Comparison of ENCODE assay signal across 11 mouse cellular contexts in the genomic region with DNA sequence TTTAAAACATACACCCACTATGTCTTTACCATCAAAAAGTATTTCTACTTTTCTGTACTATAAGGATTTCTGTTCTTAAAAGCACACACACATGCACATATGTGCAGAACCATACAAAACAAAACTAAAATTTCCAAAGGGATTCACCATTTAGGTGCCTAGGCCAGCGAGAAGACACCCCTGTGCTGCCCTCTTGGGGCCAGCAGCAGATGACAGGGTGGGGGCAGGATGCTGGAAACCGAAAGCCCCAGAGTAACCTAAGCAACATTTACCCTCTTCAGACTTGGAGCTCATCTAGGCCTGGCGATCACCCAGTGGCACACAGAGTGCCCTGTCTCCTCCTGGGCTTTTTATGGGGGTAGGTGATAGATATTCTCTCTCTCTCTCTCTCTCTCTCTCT.
A peak's percentile ranks its signal among the peaks of the same experiment; 100 is the strongest.
DNase-seq lines count a peak whose midpoint lies in the region; ATAC-seq and TF ChIP-seq lines count a peak whose summit lies in the region.
"Had no signal": no experiment of that assay in that cellular context is flagged by ENCODE, and none has a peak within 500 bp of the region (broad histone marks: within the 10 kb centered on the region; RNA-seq: fewer than 3 reads in every experiment).

No protein-coding gene starts in this region.

- TF ChIP-seq CTCF in left cerebral cortex, adult 2 months (IDR thresholded peaks at IDR 0.05), result peak; percentile 55

- intact Hi-C loops in left cerebral cortex, adult 2 months (cut with DNase I), result no loop called here
- intact Hi-C loops in left cerebral cortex, postnatal 36 days (cut with DNase I), result no loop called here
- intact Hi-C loops in heart, postnatal 10 days (cut with DNase I), result loop anchor here (5.0 kb wide), 1 partner anchor 70 kb away; no protein-coding TSS in a partner anchor

- no peak overlapping the region for H3K4me3 ChIP-seq in left cerebral cortex, adult 2 months
- H3K4me3 ChIP-seq: myocyte; stomach, embryonic 15.5 days had no signal

- DNase-seq in left cerebral cortex, adult 2 months (ENCODE audit: extremely low spot score in 1 of 2, low spot score in 2 of 2), result no peak
- DNase-seq in left cerebral cortex, postnatal 36 days (ENCODE audit: low spot score in 2 of 2), result no peak
- peak; percentile 22 for DNase-seq in ES-CJ7 (ENCODE audit: low read depth, low spot score)
- DNase-seq in cerebellum, adult 9-10 months, result peak; percentile 35
- DNase-seq in lung, postnatal 14 days, result no peak
- no peak for DNase-seq in heart, postnatal 10 days
- DNase-seq in retina, postnatal 1 day, result no peak
- DNase-seq: adrenal gland, adult 8-10 months had no signal

- peak; percentile 58; the same call in 1 of the 2 replicates for ATAC-seq in megakaryocyte progenitor cell, adult 5-6 weeks (replicated peaks; ENCODE audit: poor library complexity)

- no peak overlapping the region for H3K27ac ChIP-seq in left cerebral cortex, adult 2 months
- H3K27ac ChIP-seq: stomach, embryonic 15.5 days had no signal

Comparison
In these comparisons a context has a peak if more than half of its experiments do, and no peak if none do; other contexts are left out.
1. DNase-seq: peak in ES-CJ7 (single experiment) and cerebellum, adult 9-10 months (single experiment); none in left cerebral cortex, adult 2 months (0 of 2), left cerebral cortex, postnatal 36 days (0 of 2), lung, postnatal 14 days (single experiment), heart, postnatal 10 days (0 of 2) and retina, postnatal 1 day (single experiment).